8 mouse cellular contexts compared by ENCODE assay signal in the genomic region with DNA sequence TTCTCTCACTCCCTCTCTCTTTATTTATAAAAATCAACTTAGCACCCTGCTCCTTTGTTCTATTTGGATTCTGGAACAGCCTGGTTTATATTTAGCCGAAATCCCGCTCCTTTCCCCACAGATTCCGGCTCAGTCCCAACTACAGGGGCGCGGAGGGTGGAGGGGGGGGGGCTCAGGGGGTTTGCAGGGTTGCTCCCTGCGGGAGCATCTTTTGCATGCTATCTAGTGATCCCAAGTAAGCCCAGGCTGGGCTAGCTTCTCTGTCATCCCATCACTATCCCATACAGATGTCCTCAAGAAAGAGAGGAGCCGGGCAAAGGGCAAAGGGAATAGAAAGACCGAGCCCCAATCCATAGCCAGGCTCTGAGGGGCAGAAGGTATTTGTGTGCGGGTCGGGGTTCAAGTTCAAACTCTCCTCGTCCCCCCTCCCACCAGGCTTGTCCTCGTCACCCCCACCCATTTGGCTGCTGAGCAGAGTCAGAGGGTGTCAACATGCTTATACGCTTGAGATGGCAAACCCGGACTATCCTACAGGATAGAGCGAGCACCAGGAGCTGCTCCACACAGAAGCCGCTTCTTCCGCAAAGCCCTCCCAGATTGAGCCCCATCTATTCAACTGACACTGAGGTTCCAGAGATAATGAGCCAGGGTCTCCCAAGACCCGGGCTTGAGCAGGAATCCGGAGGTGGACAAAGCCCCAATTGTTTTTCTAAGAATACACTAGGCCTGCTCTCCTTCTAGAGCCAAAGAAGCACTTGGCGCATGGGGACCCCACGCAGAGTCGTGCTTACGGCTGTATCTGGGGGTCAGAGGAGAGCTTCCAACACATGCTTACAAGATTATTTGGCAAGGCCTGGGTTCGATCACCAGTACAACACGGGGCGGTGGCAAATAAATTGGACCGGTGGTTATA. TPM values are rescaled to one million over a fixed set of nuclear protein-coding genes. Genes with fewer than 3 reads are reported as not detected.
DNase-seq lines count a peak whose midpoint lies in the region; ATAC-seq lines count a peak whose summit lies in the region.

No protein-coding gene starts in this region.

- peak overlapping the region; percentile 26; the same call in 1 of the 2 replicates for H3K4me3 ChIP-seq in liver, embryonic 11.5 days (ENCODE audit: low read depth, low read length)
- H3K4me3 ChIP-seq in intestine, embryonic 16.5 days (ENCODE audit: low read length) = peak overlapping the region; percentile 45
- peak overlapping the region; percentile 39 for H3K4me3 ChIP-seq in neural tube, embryonic 14.5 days (ENCODE audit: low read depth, low read length)

- 26% methylated on average over 27 of the region's 27 CpGs for WGBS in liver, embryonic 11.5 days
- WGBS in intestine, embryonic 16.5 days = 25% methylated on average over 27 of the region's 27 CpGs
- WGBS in neural tube, embryonic 14.5 days = 16% methylated on average over 27 of the region's 27 CpGs

- H3K27me3 ChIP-seq in liver, embryonic 11.5 days (replicated peaks; ENCODE audit: control insufficient read depth, insufficient read depth, low read length) = peaks cover 39% of the 10 kb centered on the region
- peaks cover 5% of the 10 kb centered on the region; the same call in 1 of the 2 replicates for H3K27me3 ChIP-seq in intestine, embryonic 16.5 days (replicated peaks; ENCODE audit: control insufficient read depth, insufficient read depth, low read length)
- H3K27me3 ChIP-seq in neural tube, embryonic 14.5 days (ENCODE audit: control insufficient read depth, insufficient read depth, low read length) = no peaks in the 10 kb centered on the region

- peak overlapping the region; percentile 52 for H3K4me2 ChIP-seq in liver, embryonic 11.5 days
- H3K4me2 ChIP-seq in intestine, embryonic 16.5 days (ENCODE audit: low read depth, low read length) = peak overlapping the region; percentile 66; the same call in 1 of the 2 replicates
- peak overlapping the region; percentile 61 for H3K4me2 ChIP-seq in neural tube, embryonic 14.5 days (ENCODE audit: low read depth, low read length)

- DNase-seq in cerebellum, adult 11-12 months = peak; percentile 58
- DNase-seq in cerebellum, adult 8-10 months = no peak
- DNase-seq in liver, embryonic 11.5 days (ENCODE audit: low spot score) = no peak
- no peak for DNase-seq in liver
- no peak for DNase-seq in ovary, postnatal 10 days (ENCODE audit: low spot score)
- DNase-seq in frontal cortex, postnatal 10 days (ENCODE audit: low spot score in 2 of 2) = no peak

- no peak for ATAC-seq in liver, embryonic 11.5 days (replicated peaks; ENCODE audit: low FRiP score)
- 0 out of 2 replicates have a peak, but pooled peaks have one; percentile 16 for ATAC-seq in intestine, embryonic 16.5 days
- ATAC-seq in neural tube, embryonic 14.5 days (ENCODE audit: low read depth) = peak; percentile 44; the same call in 1 of the 2 replicates

- H3K4me1 ChIP-seq in liver, embryonic 11.5 days (replicated peaks; ENCODE audit: control insufficient read depth, insufficient read depth, low read length) = no peaks in the 10 kb centered on the region
- H3K4me1 ChIP-seq in intestine, embryonic 16.5 days (ENCODE audit: control insufficient read depth, insufficient read depth, low read length) = 0 out of 2 replicates have a peak, but pooled peaks cover 3% of the 10 kb centered on the region
- 0 out of 2 replicates have a peak, but pooled peaks cover 4% of the 10 kb centered on the region for H3K4me1 ChIP-seq in neural tube, embryonic 14.5 days (ENCODE audit: control insufficient read depth, insufficient read depth, low read length)

- no peaks in the 10 kb centered on the region for H3K9me3 ChIP-seq in liver, embryonic 11.5 days (ENCODE audit: control insufficient read depth, low read length)
- no peaks in the 10 kb centered on the region for H3K9me3 ChIP-seq in intestine, embryonic 16.5 days (ENCODE audit: control insufficient read depth, low read length)
- no peaks in the 10 kb centered on the region for H3K9me3 ChIP-seq in neural tube, embryonic 14.5 days (ENCODE audit: control insufficient read depth, low read length)

- H3K27ac ChIP-seq in liver, embryonic 11.5 days (ENCODE audit: low read depth, low read length) = no peak overlapping the region
- no peak overlapping the region for H3K27ac ChIP-seq in intestine, embryonic 16.5 days (ENCODE audit: low read length)
- H3K27ac ChIP-seq in neural tube, embryonic 14.5 days (ENCODE audit: low read depth, low read length) = peak overlapping the region; percentile 73

- no peak overlapping the region for H3K9ac ChIP-seq in liver, embryonic 11.5 days (ENCODE audit: low read depth, low read length)
- peak overlapping the region; percentile 60; the same call in 1 of the 2 replicates for H3K9ac ChIP-seq in intestine, embryonic 16.5 days (ENCODE audit: low read depth, low read length)
- H3K9ac ChIP-seq in neural tube, embryonic 14.5 days (replicated peaks; ENCODE audit: low read depth, low read length) = peak overlapping the region; percentile 69

- H3K36me3 ChIP-seq in liver, embryonic 11.5 days (ENCODE audit: control insufficient read depth, insufficient read depth, low read length) = no peaks in the 10 kb centered on the region; the same call in 1 of the 2 replicates
- no peaks in the 10 kb centered on the region for H3K36me3 ChIP-seq in intestine, embryonic 16.5 days (ENCODE audit: control insufficient read depth, insufficient read depth, low read length)
- H3K36me3 ChIP-seq in neural tube, embryonic 14.5 days (ENCODE audit: control insufficient read depth, insufficient read depth, low read length) = no peaks in the 10 kb centered on the region

RNA-seq across cellular contexts. Expression of gene Pop5, which starts 20.1 kb away (rescaled TPM):
- 171 and 181 TPM in 2 replicates for polyA plus RNA-seq in liver, embryonic 11.5 days (2014; fragmentation: Nextera tagmentation; extraction: Ambion mirVana)
- 124 and 141 TPM in 2 replicates for polyA plus RNA-seq in intestine, embryonic 16.5 days (2015; fragmentation: Nextera tagmentation; extraction: Ambion mirVana)
- 116 and 121 TPM in 2 replicates for polyA plus RNA-seq in neural tube, embryonic 14.5 days (2014; fragmentation: Nextera tagmentation; extraction: Ambion mirVana)

RNA-seq across cellular contexts. Expression of gene Cabp1, which starts 21.3 kb away (rescaled TPM):
- 0.89 and 1.4 TPM in 2 replicates for polyA plus RNA-seq in liver, embryonic 11.5 days (2014; fragmentation: Nextera tagmentation; extraction: Ambion mirVana)
- polyA plus RNA-seq in intestine, embryonic 16.5 days (2015; fragmentation: Nextera tagmentation; extraction: Ambion mirVana) = 0.80 and 1.2 TPM in 2 replicates
- 28.1 and 30.3 TPM in 2 replicates for polyA plus RNA-seq in neural tube, embryonic 14.5 days (2014; fragmentation: Nextera tagmentation; extraction: Ambion mirVana)

RNA-seq across cellular contexts. Expression of gene Rnf10, which starts 57.2 kb away (rescaled TPM):
- polyA plus RNA-seq in liver, embryonic 11.5 days (2014; fragmentation: Nextera tagmentation; extraction: Ambion mirVana) = 72.2 and 76.8 TPM in 2 replicates
- 90.4 and 92.6 TPM in 2 replicates for polyA plus RNA-seq in intestine, embryonic 16.5 days (2015; fragmentation: Nextera tagmentation; extraction: Ambion mirVana)
- polyA plus RNA-seq in neural tube, embryonic 14.5 days (2014; fragmentation: Nextera tagmentation; extraction: Ambion mirVana) = 94.0 and 116 TPM in 2 replicates

RNA-seq across cellular contexts. Expression of gene Mlec, which starts 57.5 kb away (rescaled TPM):
- polyA plus RNA-seq in liver, embryonic 11.5 days (2014; fragmentation: Nextera tagmentation; extraction: Ambion mirVana) = 56.2 and 59.5 TPM in 2 replicates
- 68.5 and 82.4 TPM in 2 replicates for polyA plus RNA-seq in intestine, embryonic 16.5 days (2015; fragmentation: Nextera tagmentation; extraction: Ambion mirVana)
- polyA plus RNA-seq in neural tube, embryonic 14.5 days (2014; fragmentation: Nextera tagmentation; extraction: Ambion mirVana) = 23.9 and 26.2 TPM in 2 replicates

Comparison
In these comparisons a context has a peak if more than half of its experiments do, and no peak if none do; other contexts are left out.
1. RNA of gene Cabp1, which starts 21.3 kb away (polyA plus RNA-seq): 28.1 to 30.3 TPM in neural tube, embryonic 14.5 days; 0.80 to 1.2 TPM in intestine, embryonic 16.5 days and 0.89 to 1.4 TPM in liver, embryonic 11.5 days; every median in the first group is over 10 times any median in the second.
2. Peak in every context shown above with its lines, with median percentiles within 50 percentile points of each other: H3K4me2 ChIP-seq and H3K4me3 ChIP-seq.